Mouse (Mus musculus): ENCODE data around the gene Vmn1r39.
A peak's percentile ranks its signal among the peaks of the same experiment; 100 is the strongest.
"Not testable (repeated sequence)": the region's sequence is repeated elsewhere in the genome, so short reads cannot be mapped to it uniquely, and the experiment has no call there.

The Vmn1r39 gene

DNA sequence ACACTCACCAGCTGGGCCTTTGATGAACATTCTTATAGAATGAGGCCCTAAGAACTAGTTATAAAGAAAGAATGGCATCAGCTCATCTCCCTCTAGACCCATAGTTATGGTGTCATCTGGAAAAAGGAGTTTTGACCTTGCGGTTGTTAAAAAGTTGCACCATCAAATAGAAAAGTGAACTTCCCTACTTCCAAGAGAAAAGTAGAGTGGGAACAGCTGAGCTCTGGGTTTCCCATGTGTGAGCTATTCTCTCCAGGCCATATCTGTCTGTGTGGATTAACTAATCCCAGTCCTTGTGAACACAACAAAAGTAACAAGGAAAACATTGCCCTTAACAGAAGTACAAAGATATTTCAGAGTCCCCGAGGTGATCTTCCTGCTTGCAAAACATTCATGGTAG is at the start of gene Vmn1r39:
Gene Vmn1r39 (minus strand): TSS at position 101 of the 400 bp plus-strand sequence.
- no peak for DNase-seq (ENCODE audit: extremely low spot score, low spot score)

DNA sequence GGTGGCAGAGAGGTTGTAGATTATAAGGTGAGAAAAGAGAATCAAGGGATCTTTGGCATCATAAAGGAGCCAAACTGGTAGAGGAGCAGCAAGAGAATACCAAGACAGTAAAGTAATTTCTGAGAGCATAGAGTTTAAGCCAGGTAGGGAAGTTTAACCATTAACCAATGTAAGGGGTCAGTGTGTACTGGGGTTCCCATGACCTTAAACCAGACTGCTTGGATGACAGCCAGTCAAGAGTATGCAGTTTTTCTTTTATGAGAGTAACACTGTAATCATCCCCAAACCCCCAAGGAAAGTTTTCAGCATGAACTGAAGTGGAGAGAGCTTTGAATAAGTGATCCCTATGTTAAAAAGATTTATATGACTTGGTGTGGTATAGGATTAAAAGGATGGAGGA is 49.0 kb upstream of the Vmn1r39 start:
- no peak for DNase-seq (ENCODE audit: extremely low spot score, low spot score)

DNA sequence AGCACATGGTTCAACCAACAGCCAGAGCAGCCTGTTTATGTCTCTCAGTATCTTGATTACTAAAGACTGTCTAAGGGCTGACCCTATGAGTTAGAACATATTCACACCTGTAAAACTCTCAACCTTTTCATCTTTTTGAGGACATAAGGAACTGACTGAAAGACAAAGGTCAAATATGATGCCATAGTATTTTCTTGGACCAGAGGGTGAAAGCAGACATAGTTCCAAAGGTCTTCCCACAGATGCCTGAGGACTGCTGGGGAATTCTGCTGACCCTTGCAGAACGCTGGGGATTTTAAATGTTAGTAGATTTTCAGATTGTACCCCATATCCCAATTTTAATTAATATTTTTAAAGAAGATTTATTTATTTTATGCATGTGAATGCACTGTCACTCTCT is 47.9 kb upstream of the Vmn1r39 start:
- no peak for DNase-seq (ENCODE audit: extremely low spot score, low spot score)

DNA sequence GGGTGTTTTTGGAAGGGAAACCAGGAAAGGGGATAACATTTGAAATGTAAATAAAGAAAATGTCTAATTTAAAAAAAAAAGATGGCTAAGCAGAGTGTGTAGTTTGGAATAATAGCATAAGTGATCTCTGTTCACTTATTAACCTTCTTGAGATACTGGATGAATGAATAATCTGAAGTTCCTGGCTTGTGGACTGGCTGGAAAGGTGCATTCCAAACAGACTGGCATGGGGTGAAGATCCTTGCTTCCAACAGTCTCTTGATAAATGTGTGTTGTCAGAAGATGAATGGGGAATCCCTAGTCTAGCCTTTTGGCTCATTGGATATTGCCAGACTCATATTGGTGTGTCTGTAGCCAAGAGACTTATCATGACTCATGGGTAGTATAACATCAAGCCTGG is 45.8 kb upstream of the Vmn1r39 start:
- DNase-seq (ENCODE audit: extremely low spot score, low spot score), result no peak

- no peak for DNase-seq (ENCODE audit: extremely low spot score, low spot score)
Observed at GRCm38 (mm10) chr6:66848936-66849335, 38.5 kb upstream of the Vmn1r39 start.

- DNase-seq (ENCODE audit: extremely low spot score, low spot score), result peak; percentile 19
Observed at GRCm38 (mm10) chr6:66840631-66841030, 30.2 kb upstream of the Vmn1r39 start.

- no peak for DNase-seq (ENCODE audit: extremely low spot score, low spot score)
Observed at GRCm38 (mm10) chr6:66836932-66837331, 26.5 kb upstream of the Vmn1r39 start.

DNA sequence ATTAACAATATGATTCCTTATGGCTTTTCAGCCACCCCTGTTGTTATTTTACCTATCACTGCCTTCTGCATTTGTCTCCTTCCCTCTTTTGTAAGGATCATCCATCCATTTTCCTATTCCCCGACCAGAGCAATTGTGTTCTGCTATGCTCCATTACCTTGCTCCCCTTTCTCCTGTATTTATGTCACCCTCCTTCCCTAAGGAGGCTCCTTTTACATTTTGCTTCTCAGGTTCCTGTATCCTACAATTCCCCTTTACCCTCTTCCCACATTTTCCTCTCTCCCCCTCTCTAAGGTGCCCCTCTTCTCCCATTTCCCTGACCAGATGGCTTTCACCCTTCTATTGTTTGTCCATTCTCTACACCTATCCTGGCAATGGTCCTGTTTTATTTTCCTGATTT is 4.1 kb downstream of the Vmn1r39 start:
- DNase-seq (ENCODE audit: extremely low spot score, low spot score), result no peak

- DNase-seq (ENCODE audit: extremely low spot score, low spot score), result no peak
Observed at GRCm38 (mm10) chr6:66805713-66806112, 4.7 kb downstream of the Vmn1r39 start.

DNA sequence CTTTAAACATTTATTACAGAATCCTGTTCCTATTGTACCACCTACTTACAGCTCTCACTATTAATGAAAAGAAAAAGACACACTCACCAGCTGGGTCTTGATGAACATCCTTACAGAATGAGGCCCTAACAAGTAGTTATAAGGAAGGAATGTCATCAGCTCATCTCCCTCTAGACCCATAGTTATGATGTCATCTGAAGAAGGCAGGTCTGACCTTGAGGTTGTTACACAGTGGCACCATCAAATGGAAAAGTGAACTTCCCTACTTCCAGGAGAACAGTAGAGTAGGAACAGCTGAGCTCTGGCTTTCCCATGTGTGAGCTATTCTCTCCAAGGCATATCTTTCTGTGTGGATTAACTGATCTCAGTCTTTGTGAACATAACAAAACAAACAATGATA is 27.9 kb downstream of the Vmn1r39 start, which contains the start of gene Vmn1r38:
Gene Vmn1r38 (minus strand): TSS at position 101 of the 400 bp plus-strand sequence.
- not testable (repeated sequence) for DNase-seq (ENCODE audit: extremely low spot score, low spot score)

All from neural tube, embryonic 10.5 days (tissue).